Mouse (Mus musculus): Measurements from ENCODE around the gene Dnah11.

The Dnah11 gene

GRCm38 (mm10) chr12:118198386-118199093 lies at the start of gene Dnah11:
Dnah11 (minus strand) TSS chr12:118199043.
- DNase-seq: peak; percentile 75

DNA sequence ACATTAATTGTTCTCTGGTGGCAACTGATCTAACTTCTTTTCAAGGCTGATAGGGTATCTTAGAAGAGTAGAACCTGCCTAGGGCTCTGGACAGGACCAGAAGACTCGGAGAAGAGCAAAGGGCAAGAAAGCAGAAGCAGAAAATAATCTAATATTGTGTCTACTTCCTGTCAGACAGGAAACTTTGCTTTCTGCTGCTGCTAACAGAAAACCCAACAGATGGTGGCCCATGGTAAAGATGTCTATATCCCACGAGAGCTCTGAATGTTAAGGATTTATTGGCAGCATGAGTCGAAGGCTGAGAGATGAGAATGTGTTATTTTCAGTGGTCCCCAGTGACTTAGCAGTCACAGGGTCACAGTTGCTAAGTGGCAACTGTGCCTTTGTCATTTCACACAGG lies 22.3 kb upstream of the Dnah11 start:
- no peak for DNase-seq

- no peak for DNase-seq
Observed at GRCm38 (mm10) chr12:118220062-118220461, 21.2 kb upstream of the Dnah11 start.

GRCm38 (mm10) chr12:118212163-118212562 lies 13.3 kb upstream of the Dnah11 start:
- no peak for DNase-seq

GRCm38 (mm10) chr12:118196583-118196982 lies 2.3 kb downstream of the Dnah11 start:
- no peak for DNase-seq

- no peak for DNase-seq
Observed at GRCm38 (mm10) chr12:118189535-118189934, 9.3 kb downstream of the Dnah11 start.

DNA sequence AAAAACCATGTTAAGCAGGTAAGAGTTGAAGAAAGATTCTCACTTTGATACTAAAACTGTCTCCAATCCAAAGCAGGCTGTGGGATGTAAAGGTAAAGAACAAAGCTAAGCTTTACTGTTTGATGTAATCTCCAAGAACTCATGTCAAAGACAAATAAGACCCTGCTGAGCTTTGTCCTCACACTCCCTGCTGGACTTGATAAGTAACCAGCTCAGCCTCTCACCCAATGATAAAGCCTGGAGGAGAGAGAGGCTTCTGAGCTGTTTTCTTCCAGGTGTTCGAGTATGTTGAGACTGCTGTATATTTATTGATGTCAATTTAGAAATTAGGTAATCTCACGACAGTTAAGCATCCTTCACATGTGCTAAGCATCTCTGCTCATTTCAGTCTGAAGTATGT lies 11.2 kb downstream of the Dnah11 start:
- no peak for DNase-seq

DNA sequence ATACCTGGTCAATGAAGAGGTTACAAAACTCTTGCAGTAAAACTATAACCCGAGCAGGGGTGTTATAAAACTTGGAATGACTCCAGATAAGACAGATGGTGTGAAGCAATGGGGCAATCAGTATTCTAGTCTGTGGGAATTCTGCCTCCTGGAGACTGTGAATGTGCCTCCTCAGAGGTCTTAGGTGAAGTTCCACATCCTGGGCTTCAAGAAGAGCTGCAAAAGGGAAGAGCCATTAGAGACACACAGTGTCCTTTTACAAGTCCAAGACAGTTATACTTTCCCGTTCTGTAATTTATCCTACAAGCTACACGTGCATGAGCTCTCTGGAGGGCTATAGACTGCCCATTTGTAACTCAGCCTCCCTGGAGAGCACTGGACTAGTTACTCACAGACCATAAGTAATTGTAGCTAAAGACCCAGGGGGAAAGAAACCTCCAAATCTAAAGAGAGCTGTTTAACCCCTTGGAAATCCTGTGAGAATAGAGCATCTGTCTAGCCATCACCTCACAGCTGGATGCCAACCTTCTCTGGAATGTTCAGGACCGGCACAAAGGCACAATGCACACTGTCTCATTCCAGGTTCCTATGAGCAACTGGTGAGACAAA lies 11.9 kb downstream of the Dnah11 start:
- peak; percentile 48 for DNase-seq

DNA sequence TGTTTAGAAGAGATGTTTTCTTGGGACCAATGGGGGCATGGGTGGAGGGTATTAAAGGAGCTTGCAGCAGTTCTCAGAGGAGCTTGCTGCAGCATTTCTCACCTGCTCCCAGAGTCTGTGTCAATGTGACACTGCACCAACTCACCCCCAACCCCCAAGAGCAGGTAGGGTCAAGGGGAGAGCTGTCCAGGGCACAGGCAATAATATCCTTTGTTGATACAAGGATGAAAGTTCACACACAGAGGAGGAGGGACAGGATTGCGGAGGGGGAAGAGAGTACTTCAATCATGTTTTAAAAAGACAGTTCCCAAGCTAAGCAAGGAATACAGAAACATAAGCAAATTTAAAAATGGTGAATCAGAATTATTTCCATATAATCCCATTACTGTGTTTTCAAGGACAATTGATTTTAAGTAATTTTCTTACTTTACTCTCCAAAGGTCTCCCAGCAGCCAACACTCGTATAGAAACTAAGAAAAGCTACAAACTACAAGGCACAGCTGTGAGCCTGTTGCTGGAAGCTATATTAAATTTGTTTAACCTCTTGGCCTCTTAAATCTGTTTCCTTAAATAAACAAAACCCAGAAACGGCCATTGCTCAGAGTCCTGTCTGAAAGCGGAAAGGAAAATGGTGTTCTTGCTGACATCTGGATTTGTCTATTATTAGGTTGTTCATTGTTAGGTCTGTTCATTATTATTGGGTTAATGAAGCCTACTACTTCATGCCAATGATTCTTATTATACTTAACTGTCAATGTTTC lies 12.5 kb downstream of the Dnah11 start:
- no peak for DNase-seq

- DNase-seq: no peak
Observed at GRCm38 (mm10) chr12:118184731-118185130, 14.1 kb downstream of the Dnah11 start.

GRCm38 (mm10) chr12:118177756-118178155 lies 21.1 kb downstream of the Dnah11 start:
- no peak for DNase-seq

DNA sequence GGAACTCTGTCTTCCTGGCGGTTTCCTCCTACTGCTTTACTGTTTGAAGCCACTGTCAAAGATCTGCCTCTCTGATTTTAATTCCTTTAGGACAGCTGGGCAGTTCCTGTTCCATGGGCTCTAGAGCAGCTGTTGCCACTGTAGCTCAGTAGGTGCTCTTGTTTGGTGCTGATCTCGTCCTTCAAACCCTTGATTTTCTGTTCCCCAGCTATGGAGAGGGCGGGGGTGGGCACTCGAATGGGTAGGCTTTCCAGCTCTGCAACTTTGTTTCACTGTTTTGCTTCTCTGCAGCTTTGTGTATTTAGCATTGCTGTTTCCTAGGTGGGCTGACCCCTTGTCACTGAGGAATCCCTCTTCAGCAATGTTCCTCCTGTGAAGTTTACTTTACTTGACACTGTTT lies 34.1 kb downstream of the Dnah11 start:
- no peak for DNase-seq

DNA sequence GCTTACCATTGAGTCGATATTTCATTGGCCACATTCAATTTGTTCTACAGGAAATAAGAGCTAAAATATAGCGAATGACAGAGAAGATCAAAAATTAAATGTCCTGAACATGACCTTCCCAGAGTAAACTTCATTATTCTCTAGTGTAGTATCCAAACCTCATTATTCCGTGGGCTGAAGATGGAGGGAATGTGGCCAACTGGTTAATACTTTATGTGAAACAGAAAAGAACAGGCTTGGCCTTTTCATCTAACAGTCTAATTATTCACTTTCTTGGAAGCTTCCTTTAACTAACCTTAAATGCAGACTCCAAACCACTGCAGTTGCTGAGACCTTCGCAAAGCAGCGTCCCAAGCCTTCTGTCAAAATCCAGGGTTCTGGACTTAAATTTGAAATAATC lies 41.9 kb downstream of the Dnah11 start:
- peak; percentile 66 for DNase-seq

DNA sequence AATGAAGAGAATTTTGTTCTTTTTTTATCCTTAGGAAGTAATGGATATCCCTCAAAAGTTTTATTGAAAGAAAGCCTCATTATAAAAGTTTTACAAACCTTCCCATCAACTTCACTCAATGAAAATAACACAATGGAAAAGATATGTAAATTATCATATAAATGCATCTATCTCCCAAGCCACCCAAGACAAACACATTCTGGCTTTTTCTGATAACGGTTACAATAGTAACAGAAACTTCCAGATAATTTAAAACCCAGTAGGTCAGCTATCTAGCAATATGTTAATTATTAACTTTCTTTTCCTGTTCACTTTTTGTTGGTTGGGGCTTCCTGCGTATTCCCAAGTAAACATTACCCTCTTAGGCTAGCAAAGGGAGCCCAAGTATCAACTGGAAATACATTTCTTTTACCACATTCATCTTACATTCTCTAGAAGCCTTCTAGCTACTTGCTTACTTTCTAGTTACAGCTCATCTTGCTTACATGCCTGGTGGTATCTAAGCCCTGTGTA lies 51.3 kb downstream of the Dnah11 start:
- no peak for DNase-seq

GRCm38 (mm10) chr12:118128116-118128515 lies 70.7 kb downstream of the Dnah11 start:
- DNase-seq: no peak

GRCm38 (mm10) chr12:118119668-118120067 lies 79.2 kb downstream of the Dnah11 start:
- no peak for DNase-seq

GRCm38 (mm10) chr12:118112599-118112998 lies 86.2 kb downstream of the Dnah11 start:
- DNase-seq: peak; percentile 62

GRCm38 (mm10) chr12:118111896-118112295 lies 86.9 kb downstream of the Dnah11 start:
- no peak for DNase-seq

DNA sequence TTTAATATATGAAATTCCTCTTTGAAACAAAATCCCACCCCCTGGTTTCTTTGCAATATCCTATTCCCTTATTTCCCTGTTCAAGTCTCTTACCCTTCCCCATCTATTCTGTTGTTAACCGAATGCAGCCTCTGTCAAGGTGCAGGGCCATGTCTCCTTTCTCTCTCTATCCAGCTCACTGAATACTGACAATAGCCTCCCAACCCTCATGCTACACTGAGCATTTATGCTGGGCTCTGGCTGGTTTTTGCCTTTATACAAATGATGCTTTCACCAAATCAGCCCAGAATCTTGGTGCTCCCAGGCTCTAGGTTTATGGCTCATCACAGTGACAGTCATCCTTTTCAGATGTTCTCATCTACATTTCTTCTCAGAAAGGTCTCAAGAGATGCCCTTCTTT lies 91.1 kb downstream of the Dnah11 start:
- DNase-seq: no peak

GRCm38 (mm10) chr12:118104520-118104919 lies 94.3 kb downstream of the Dnah11 start:
- DNase-seq: no peak

DNA sequence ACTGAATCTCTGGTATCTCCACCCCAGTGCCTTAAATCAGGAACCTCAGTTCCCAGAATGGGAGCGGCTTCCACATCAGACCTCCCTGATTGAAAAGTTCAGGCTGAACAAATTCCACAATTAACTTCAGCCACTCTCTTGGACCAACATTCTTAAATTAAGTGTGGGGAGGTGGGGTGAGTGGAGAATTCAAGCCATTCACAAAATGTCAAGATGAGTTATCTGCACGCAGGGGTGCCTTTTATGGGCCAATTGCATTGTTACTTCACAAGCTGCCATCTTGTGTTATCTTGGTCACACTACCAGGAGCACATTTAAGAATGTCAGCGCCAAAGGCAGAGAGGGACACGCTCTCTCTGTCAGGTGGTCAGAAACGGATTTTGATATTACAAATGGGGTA lies 99.1 kb downstream of the Dnah11 start:
- no peak for DNase-seq

DNA sequence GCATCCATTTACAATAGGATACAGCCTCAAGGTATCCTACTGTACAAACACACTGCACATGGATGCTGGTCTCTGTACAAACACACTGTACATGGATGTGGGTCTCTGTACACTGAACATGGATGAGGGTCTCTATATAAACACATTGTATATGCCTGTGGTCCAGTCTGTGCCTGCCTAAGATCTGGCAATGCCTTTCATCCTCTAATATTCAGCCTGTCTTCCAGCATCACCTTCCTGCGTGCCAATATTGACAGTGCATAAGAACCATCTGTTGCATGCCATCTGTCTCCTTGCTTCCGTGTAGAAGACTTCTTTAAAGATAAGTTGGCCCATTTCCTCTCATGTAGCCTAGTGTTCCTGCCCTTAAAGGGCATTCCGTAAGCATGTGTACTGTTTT lies 100.6 kb downstream of the Dnah11 start:
- DNase-seq: no peak

DNA sequence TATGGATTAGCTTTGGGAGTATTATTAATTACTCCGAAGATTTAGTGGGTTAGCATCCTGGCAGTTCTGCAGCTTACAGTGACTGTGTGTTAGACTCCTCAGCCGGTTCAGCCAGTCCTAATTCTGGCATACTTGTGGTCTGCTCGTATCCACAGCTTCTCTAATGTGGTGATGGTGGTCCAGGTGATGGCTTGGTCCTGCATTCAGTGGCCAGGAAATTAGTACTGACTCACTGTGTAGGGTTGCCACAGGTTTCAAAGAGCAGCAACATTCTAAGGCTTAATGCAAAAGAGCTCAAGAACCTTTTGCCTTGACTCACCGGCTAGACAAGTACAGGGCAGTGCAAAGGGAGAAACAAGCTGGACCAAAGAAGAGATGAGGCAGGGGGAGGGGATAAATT lies 103.9 kb downstream of the Dnah11 start:
- no peak for DNase-seq

DNA sequence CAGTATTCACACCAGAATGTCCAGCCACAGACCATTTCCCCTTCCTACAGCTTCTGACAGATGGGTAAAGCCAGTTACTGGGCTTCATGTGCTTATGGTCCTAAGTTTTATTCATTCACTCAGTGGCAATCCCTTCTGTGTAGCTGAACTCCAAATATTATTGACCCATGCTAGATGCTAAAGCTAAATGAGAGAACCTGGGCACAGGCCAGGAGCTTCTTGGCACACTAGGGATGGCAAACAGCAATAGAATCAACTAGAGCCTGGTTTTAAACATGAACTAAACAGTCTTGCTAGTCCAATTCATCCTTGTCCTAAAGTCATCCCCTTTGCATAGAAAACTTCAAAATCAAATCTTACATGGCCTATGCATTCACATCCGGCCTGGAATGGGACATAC lies 113.6 kb downstream of the Dnah11 start:
- no peak for DNase-seq

Data from kidney, adult 9 months (tissue).